Mouse (Mus musculus): ENCODE results near the gene Syndig1. TPM values are rescaled to one million over a fixed set of nuclear protein-coding genes. Genes with fewer than 3 reads are reported as not detected.

Gene Syndig1
- total RNA-seq, 2 experiments from 2014 or later = 31.5 to 37.7 TPM

DNA sequence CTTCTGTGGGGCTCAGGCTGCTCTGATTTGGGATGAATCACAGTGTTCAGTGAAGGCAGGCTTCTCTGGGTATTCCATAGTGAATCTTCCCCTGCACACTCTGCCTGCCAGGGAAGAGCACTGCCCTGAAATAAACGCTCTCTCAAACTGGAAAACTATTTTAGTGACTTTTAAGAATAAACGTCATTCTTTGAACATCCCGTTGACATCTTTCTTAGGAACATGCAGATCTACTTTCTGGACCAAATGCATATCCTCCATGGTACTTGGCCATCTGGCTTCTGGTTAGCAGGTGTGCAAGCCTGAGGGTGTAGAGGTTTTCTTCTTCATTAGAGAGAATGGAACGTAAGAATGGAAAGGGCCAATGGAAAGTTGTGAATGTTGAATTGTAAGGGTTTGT is 43.5 kb downstream of the Syndig1 start:
- peak in 1 of 2 experiments; percentile 18 for DNase-seq (ENCODE audit: low spot score in 2 of 2)

DNA sequence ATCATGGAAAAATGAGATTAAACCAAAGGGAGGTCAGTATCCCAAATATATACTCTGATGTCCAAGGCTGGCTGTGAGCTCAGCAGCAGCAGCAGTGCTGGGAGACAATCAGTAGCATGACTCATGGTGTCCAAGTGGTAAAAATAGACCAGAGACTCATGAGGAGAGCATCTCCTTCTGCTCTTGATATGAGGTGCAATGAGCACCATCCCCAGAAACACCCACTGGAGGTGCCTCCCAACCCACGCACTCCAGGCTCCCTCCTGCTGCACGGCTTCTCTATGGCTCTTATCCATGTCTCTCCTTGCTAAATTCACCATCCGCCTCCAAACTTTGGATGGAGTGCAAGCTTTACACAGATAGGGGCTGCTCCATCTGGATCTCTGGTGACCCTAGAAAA is 44.3 kb downstream of the Syndig1 start:
- DNase-seq (ENCODE audit: low spot score in 2 of 2) = peak; percentile 68 to 85

DNA sequence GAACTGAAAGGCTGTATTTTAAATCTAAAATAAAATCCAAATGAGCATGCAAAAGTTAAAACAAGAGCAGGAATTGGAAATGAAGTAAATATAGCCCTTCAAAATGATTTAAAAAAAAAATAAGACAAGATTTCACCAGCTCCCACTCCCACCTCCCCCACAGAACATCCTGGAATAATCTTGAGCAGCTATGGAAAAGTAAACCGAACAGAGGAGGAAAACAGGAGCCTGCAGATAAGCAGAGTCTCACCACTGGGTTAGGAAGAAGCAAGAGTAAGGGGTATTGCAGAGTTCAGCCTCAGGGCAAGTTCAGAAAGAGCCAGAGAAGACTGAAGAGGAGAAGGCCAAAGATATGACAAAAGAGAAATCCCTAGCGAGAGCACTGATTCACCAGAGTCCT is 48.9 kb downstream of the Syndig1 start:
- DNase-seq (ENCODE audit: low spot score in 2 of 2) = no peak

DNA sequence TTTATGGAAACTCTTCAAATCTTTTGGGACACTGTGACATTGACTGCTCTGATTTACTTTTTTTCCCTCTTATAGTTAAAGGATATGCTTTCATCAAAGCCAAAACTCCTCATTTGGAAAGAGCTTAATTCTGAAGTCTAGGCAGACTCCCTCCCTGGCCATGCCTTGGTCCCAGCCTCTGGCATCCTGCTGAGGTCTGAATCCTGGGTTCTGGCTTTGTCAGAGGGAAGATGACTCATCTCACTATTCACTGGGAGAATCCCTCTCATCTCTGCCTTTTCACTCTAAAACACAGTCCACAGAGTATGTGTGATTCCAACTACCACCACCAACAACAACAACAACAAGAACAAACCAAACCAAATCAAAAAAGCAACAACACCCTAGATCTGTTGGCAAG is 58.6 kb downstream of the Syndig1 start:
- no peak for DNase-seq (ENCODE audit: low spot score in 2 of 2)

DNA sequence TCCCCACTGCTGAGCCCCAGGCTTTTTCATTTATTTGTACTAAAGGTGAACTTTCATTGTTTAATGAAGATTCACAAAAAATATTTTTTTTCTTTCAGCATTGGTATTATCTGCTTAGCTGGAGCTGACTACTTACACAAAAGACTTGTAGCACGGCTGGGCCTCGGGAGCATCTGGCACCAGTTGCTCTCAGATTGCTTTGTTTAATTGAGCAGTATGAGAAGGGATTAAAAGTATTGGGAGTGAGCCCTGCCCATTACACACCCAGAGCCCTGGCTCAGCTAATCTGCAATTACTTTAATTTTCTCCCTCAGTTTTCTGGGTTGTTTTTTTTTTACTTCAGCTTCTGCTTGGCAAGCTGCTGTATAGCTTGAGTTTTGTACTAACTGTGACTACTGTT is 62.6 kb downstream of the Syndig1 start:
- DNase-seq (ENCODE audit: low spot score in 2 of 2) = no peak

DNA sequence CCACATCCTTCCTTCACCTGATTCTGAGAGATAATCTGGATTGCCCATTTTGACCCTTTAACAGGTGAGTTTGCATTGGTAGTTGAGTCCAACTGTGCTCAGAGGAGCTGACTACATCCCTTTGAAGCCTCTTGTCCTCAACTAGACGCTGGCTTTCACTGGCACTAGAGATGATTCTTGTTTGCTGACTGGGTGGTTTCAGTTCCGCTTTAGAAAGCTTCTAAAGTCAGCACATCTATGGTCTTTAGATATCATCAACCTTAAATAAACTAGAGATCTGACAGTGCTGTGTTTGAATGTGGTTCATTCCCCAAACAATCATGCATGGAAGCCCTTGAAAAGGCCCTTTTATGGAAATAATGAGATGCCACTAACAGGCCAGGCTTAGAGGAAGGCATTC is 67.3 kb downstream of the Syndig1 start:
- no peak for DNase-seq (ENCODE audit: low spot score in 2 of 2)

DNA sequence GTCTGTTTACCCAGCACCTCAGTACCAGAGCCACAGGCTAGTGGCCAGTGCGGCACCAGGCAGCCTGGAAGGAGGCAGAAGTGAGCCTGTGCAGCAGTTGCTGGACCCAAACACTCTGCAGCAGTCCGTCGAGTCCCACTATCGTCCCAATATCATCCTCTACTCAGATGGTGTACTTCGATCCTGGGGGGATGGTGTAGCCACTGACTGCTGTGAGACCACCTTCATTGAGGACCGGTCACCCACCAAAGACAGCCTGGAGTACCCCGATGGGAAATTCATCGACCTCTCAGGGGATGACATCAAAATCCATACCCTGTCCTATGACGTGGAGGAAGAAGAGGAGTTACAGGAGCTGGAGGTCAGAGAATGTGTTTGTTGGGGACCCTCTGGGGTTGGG is 70.6 kb downstream of the Syndig1 start:
- DNase-seq (ENCODE audit: low spot score in 2 of 2) = no peak

DNA sequence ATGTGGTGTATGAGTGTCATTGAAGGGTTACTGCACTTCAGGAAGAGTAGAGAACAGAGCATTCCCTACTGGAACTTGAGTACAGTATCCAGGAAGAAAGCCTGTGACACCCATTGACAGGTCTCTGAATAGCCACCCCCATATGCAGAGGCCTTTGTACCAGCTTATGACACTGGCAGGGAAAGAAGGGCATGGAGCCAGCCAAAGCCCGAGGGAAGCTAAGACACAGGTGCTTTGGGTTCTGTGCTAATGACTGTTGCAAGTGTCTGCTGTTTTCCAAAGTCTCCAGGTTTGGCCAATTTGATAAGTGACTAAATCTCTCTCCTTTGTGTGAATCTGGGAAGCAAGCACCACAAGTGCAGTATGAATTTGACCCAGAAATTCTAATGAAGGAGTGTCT is 71.6 kb downstream of the Syndig1 start:
- DNase-seq (ENCODE audit: low spot score in 2 of 2) = no peak

DNA sequence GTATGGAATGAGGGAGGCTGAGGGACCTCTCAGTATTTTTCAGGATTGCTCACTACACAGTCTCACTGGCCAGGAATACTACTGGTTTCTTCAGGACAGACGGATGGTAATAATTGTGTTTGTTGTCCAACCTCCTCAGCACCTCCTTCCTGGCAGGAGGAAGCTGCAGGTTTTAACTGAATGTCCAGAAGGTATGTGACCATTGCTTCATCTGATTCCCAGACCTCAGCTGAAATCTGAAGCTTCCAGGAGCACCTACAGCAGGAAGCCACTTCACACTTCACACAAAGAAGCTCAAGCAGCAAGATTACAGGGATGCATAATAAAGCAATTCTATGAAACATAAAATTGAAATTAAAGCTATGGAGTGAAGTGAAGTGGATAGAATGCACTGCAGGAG is 75.4 kb downstream of the Syndig1 start:
- DNase-seq (ENCODE audit: low spot score in 2 of 2) = no peak

DNA sequence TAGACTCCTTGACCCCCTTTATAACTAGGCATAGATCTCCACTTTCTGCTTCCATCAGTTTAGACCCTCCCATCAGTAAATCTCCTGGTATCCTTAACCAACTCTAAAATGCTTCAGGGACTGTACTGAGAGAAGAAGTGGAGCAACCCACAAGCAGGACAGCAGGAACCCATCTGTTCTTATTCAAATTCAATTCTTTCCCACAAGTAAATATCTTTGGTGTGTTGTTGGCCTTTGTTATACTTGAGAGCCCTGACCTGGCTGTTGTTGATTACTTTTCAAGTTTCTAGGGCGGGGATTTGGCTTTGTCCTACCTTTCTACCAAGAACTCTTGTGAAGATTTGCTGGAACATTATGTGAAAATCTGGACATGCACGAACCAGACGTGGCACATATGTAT is 77.7 kb downstream of the Syndig1 start:
- DNase-seq (ENCODE audit: low spot score in 2 of 2) = no peak

DNA sequence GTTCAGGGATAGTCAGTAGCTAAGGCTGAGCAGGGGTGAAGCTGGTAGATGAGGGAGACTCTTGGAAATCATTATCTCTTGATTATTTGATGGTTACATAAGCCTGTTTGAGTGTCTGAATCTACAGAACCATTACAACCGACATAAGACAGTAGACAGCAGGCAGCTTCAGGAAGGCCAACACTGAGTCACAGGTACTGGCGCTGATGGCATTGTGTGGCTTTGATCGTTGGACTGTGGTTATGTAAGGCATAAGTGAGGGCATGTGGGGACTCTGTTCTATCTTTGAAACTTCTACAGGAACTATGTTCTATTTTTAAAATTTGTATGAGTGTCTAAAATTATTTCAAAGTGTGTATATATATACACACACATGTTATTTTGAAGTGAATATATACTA is 88.2 kb downstream of the Syndig1 start:
- no peak for DNase-seq (ENCODE audit: low spot score in 2 of 2)

DNA sequence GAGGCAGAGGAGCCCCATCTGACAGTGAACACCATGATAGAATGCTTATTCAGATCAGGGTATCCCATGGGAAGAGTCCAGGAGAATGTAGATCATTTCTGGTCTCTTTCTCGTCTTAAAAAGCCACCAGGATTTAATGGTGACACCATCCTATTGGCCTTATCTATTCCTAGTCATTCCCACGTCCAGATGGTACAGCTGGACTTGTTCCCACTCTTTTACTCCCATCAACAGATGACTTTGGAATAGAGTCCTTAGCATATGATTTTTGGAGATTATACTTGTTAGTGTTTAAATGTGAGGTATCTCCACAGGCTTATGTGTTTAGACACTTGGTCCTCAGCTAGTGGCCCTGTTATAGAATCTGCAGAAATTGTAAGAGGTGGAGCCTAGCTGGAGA is 94.5 kb downstream of the Syndig1 start:
- DNase-seq (ENCODE audit: low spot score in 2 of 2) = peak; percentile 9 to 68

DNA sequence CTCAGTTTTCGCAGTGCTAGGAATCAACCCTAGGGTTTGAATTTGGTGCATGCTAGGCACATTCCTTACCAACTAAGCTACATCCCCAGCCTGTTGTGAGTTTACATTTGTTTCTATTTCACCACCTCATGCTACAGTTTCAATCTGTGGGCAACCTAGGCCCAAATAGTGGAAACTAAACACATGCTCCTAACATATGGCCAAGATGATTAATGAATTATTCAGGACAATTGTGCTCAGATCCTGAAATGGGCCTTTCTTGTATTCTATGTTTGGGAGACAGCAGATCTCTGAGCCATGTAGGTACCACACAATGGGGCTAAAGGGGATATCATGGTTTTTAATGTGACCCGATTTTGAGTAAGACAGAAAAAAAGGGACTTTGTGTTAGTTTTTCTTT is 96.9 kb downstream of the Syndig1 start:
- DNase-seq (ENCODE audit: low spot score in 2 of 2) = no peak

DNA sequence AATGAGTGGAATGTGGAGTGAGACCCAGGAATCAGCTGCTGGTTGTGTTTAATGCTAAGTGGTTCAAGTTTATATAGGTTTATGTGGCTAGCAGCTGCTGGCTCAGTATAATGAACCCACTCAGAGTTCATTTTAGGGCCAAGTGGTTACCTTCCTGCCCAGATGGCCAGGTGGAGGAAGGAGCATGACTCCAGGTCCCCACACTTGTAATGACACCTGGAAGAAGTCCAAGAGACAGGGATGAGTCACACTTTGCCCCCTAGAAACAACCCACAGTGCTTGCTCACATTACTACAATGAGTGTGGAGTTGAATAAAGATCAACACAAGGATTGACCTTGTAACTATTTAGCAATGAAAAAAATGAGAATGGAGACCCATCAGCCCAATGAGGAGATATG is 98.0 kb downstream of the Syndig1 start:
- no peak for DNase-seq (ENCODE audit: low spot score in 2 of 2)

DNA sequence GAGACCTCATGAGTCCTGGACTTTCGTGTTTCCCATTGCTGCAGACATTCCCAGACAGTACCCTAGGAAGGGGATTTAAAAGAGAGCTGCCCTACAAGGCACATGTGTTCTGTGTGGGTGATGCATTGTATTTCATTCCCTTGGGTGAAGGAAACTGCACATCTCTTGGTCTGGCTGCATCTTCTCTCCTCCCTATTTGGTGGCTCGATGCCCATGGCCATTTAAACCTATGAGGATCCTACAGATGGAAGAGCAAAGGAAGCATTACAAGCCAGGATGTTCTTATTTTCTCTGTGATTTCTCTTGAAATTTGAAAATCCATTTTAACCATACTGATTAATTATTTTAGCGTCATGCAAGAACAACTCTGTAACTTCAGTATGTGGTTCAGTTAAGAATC is 98.5 kb downstream of the Syndig1 start:
- DNase-seq (ENCODE audit: low spot score in 2 of 2) = no peak

DNA sequence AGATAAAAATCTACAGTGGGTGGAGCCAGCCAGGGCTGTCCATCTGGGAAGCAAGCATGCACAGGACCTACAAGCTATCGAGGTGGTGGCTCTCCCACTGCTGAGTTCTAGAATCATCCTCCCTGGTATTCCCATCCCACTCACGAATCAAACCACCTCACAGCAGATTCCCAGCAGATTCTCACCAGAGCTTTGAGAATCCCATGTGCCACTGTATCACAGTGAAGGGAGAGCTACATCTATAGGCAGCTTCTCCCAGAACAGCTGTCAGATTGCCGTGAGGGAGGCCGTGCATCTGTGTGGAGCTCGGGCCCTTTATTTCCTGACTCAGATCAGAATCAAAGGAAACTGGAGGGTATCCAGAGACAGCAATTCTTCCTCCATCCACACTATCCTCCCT is 101.0 kb downstream of the Syndig1 start:
- DNase-seq (ENCODE audit: low spot score in 2 of 2) = no peak

DNA sequence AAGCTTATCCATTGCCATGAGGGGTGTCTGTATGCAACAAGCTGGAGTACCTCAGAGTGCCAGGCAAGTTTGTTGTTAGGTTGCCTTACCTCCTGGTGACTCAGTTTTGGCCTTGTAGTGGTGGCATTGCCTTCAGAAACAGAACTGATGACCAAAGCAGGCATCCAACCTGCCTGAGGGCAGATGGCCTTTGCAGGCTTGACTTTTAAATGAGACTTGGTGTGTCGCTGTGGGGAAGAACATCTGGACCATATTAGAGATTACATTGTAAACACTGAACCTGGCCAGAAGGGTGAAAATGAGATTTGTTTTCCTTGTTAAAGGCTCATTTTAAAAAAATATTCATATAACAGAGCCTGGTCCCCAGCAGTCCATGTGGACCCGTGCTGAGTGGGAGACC is 102.1 kb downstream of the Syndig1 start:
- no peak for DNase-seq (ENCODE audit: low spot score in 2 of 2)

DNA sequence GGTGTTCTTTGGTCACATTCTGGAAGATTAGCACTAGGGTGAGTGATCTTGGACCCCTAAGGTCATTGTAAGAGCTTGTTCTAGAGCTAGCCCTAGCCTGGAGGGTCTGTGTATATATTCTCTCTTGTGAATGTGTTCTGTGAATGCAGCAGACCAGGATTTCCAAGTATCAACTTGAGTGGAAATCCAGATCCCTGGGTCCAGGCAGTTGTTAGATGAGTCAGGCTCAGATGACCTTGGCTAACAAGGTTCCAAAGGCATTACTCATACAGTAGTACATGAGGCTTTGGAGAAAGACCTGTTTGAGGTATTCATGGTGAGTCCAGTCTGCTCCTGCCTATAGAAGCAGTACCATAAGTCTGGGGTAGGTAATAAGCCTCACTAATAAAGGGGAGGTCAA is 103.1 kb downstream of the Syndig1 start:
- DNase-seq (ENCODE audit: low spot score in 2 of 2) = no peak

DNA sequence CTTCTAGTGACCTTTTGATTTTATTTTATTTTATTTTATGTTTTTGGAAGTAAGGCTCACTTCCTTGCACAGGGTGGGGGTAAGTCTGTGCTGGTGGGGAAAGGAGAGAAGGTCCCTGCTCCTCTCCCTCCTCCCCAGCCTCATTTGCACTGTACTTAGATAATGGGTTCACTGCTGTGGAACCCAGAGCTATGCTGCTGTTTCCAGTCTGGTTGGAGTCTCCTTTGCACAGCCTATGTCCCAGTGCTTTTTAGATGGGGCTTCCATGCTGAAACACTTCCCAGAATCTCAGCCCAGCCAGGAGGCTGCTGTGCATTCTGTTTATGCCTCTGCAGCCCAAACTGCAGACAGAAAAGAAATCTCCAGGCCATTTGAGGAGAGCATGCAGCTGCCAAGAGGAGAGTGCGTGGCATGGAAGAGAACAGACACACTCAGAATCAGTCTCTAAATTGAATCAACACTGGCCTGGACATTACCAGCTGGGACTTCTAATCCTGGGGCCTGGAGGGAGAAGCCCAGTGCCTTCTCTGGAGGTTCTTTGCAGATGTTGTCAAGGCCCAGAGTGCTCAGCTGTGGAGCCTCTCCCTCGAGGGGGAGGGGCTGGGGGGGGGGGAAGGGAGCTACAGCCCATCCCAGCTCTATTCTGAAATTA is 104.4 kb downstream of the Syndig1 start:
- DNase-seq (ENCODE audit: low spot score in 2 of 2) = no peak

DNA sequence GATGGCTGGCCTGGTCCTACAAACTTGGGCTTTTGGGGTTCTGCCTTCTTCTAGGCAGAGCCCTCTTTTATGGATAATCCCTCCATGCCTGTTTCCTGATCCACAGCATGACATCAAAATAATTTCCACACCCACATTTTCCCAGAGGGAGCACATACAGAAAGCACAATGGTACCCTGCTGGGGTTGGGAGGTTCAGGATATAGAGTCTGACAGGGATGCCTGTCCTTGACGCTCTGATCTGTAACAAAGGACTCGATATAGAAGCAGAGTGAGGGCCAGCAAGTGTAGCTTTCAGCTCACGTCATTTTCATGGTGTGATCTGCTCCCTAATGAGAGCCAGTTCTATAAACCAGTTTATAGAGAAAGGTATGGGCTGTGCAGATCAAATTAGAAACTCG is 105.1 kb downstream of the Syndig1 start:
- DNase-seq (ENCODE audit: low spot score in 2 of 2) = no peak

DNA sequence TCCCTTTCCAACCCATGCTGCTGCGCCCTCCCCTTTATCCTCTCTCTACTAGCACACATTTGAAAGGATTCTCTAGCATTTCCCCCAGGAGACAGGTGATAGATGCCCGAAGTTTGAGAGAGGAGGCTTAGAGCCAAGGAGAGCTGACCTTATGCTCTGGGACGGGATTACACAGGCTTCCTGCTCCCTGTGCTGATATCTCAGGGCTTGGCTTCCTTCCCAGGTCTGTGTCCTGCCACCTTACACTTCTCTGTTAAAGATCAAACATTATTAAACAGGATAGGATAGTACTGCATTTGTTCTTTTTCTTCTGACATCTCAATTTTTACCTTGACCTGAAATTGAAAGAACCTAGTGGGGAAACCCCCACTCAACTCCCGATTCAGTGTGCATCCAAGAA is 109.8 kb downstream of the Syndig1 start:
- no peak for DNase-seq (ENCODE audit: low spot score in 2 of 2)

DNA sequence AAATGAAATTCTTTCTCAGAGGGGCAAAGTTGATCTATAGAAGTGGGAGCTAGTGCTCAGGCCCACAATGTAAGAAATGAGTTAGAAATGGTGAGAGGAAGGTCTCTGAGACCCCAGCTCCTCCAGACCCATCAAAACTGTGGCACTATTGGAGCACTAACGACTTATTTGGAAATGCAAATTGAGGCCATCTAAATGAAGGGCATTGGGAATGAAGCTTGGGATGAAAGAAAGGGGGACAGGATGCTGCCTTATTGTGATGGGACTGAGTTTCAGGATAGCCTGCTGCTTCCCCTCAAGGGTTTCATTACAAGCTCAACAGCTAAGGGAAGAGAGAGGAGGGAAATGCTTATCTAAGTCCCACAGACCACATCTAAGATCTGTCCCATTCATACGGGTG is 110.6 kb downstream of the Syndig1 start:
- no peak for DNase-seq (ENCODE audit: low spot score in 2 of 2)

DNA sequence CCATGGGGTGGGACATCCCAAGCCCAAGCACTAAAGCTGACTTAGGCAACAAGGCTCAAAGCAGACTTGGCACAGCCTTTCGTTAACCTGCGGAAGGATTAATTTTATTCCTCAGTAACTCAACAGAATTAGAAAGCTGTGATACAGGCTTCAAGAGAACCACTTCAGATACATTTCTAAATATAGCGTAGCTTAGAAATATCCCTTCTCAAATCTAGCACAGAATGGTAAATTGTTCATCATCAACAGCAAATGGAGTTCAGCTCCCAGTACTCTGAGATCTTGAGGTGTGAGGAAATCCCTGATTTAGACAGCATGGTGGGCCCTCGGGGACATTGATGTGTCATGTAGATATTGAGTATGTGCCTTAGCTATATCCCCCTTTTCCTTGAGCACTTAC is 121.6 kb downstream of the Syndig1 start:
- no peak for DNase-seq (ENCODE audit: low spot score in 2 of 2)

DNA sequence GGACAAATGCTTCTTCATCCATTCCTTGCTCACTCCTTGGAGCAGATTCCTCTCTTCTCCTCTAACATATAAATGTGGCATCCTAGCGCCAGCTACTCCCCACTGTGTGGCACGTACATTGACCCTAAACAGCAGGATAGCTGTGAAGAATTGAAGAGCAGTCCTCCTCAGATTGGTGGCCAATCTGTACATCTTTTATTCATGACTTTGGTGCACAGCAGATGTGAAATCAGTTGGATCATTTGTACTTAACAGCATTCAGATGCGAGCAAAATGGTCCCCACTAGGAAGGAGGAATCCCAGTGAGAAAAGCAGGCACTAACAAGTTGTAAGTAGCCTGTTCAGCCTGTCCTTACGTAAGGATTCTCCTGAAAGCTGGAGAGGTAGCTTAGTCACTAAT is 142.0 kb downstream of the Syndig1 start:
- peak in 1 of 2 experiments; percentile 31 for DNase-seq (ENCODE audit: low spot score in 2 of 2)
